ENCODE assay signal across 8 mouse cellular contexts in genomic region chr2:163204548-163205261, GRCm38 (mm10). TPM values are rescaled to one million over a fixed set of nuclear protein-coding genes. Genes with fewer than 3 reads are reported as not detected.
DNase-seq lines count a peak whose midpoint lies in the region; ATAC-seq and TF ChIP-seq lines count a peak whose summit lies in the region.

No protein-coding gene starts in this region.

- 3% methylated on average over 42 of the region's 45 CpGs for WGBS in cerebellum, adult 2 months
- WGBS in heart, embryonic 10.5 days = 2% methylated on average over 43 of the region's 45 CpGs
- 1% methylated on average over 40 of the region's 45 CpGs for WGBS in limb, embryonic 11.5 days
- WGBS in midbrain, embryonic 14.5 days = 1% methylated on average over 40 of the region's 45 CpGs

- H3K36me3 ChIP-seq in heart, embryonic 10.5 days = no peaks in the 10 kb centered on the region
- H3K36me3 ChIP-seq in limb, embryonic 11.5 days (ENCODE audit: control insufficient read depth, insufficient read depth, low read length) = no peaks in the 10 kb centered on the region
- no peaks in the 10 kb centered on the region for H3K36me3 ChIP-seq in midbrain, embryonic 14.5 days (ENCODE audit: control insufficient read depth, insufficient read depth, low read length)

- peaks cover 6% of the 10 kb centered on the region; the same call in 1 of the 2 replicates for H3K27me3 ChIP-seq in cerebellum, adult 2 months (ENCODE audit: control insufficient read depth, insufficient read depth, low read length)
- H3K27me3 ChIP-seq in heart, embryonic 10.5 days (ENCODE audit: insufficient read depth, poor library complexity, severe bottlenecking) = peaks cover 39% of the 10 kb centered on the region
- H3K27me3 ChIP-seq in limb, embryonic 11.5 days (ENCODE audit: control insufficient read depth, insufficient read depth, low read length) = peaks cover 47% of the 10 kb centered on the region
- H3K27me3 ChIP-seq in midbrain, embryonic 14.5 days (ENCODE audit: control insufficient read depth, insufficient read depth, low read length) = 0 out of 2 replicates have a peak, but pooled peaks cover 10% of the 10 kb centered on the region

- ATAC-seq in limb, embryonic 11.5 days (ENCODE audit: insufficient number of reproducible peaks, low FRiP score, low TSS enrichment, low read depth) = no peak
- ATAC-seq in midbrain, embryonic 14.5 days (ENCODE audit: low FRiP score, low TSS enrichment) = peak; percentile 38; the same call in 1 of the 2 replicates
- no peak for ATAC-seq in inflammation-experienced regulatory T-cells, adult 6 months

- TF ChIP-seq POLR2A in cerebellum, adult 2 months (IDR thresholded peaks at IDR 0.05; ENCODE audit: borderline replicate concordance, insufficient read depth, low read length) = no peak

- no peak for DNase-seq in cerebellum, adult 2 months
- no peak for DNase-seq in cerebellum, postnatal 4 days (ENCODE audit: low spot score in 2 of 2)
- peak; percentile 65 for DNase-seq in MN1 (ENCODE audit: low spot score)
- DNase-seq in heart, embryonic 10.5 days (ENCODE audit: low spot score) = peak; percentile 82
- DNase-seq in limb, embryonic 11.5 days (ENCODE audit: low spot score) = peak; percentile 51
- DNase-seq in midbrain, embryonic 14.5 days = no peak
- no peak for DNase-seq in spleen, postnatal 36 days (ENCODE audit: low spot score in 2 of 2)

- H3K4me3 ChIP-seq in cerebellum, adult 2 months (replicated peaks; ENCODE audit: insufficient read depth, low read depth, low read length) = peak overlapping the region; percentile 40
- H3K4me3 ChIP-seq in heart, embryonic 10.5 days = peak overlapping the region; percentile 70
- H3K4me3 ChIP-seq in limb, embryonic 11.5 days (ENCODE audit: low read depth, low read length) = peak overlapping the region; percentile 40
- peak overlapping the region; percentile 61 for H3K4me3 ChIP-seq in midbrain, embryonic 14.5 days (replicated peaks; ENCODE audit: low read depth, low read length)

- H3K9ac ChIP-seq in limb, embryonic 11.5 days (ENCODE audit: low read length) = peak overlapping the region; percentile 27; the same call in 1 of the 2 replicates
- H3K9ac ChIP-seq in midbrain, embryonic 14.5 days (replicated peaks; ENCODE audit: low read length) = peak overlapping the region; percentile 76

- H3K27ac ChIP-seq in cerebellum, adult 2 months (ENCODE audit: insufficient read depth, low read length) = no peak overlapping the region
- H3K27ac ChIP-seq in heart, embryonic 10.5 days = peak overlapping the region; percentile 9; the same call in 1 of the 2 replicates
- H3K27ac ChIP-seq in limb, embryonic 11.5 days (replicated peaks; ENCODE audit: low read depth, low read length) = no peak overlapping the region
- peak overlapping the region; percentile 77 for H3K27ac ChIP-seq in midbrain, embryonic 14.5 days (replicated peaks; ENCODE audit: low read depth, low read length)

- TF ChIP-seq CTCF in cerebellum, adult 2 months (IDR thresholded peaks at IDR 0.05; ENCODE audit: borderline replicate concordance, insufficient read depth, low read depth, low read length) = no peak

- H3K4me1 ChIP-seq in cerebellum, adult 2 months (ENCODE audit: control insufficient read depth, insufficient read depth, low read length) = 0 out of 2 replicates have a peak, but pooled peaks cover 4% of the 10 kb centered on the region
- H3K4me1 ChIP-seq in heart, embryonic 10.5 days = peaks cover 34% of the 10 kb centered on the region
- 0 out of 2 replicates have a peak, but pooled peaks cover 5% of the 10 kb centered on the region for H3K4me1 ChIP-seq in limb, embryonic 11.5 days (ENCODE audit: control insufficient read depth, insufficient read depth, low read length)
- H3K4me1 ChIP-seq in midbrain, embryonic 14.5 days (ENCODE audit: control insufficient read depth, insufficient read depth, low read length) = peaks cover 19% of the 10 kb centered on the region

- H3K4me2 ChIP-seq in limb, embryonic 11.5 days (ENCODE audit: low read depth, severe bottlenecking) = peak overlapping the region; percentile 57
- H3K4me2 ChIP-seq in midbrain, embryonic 14.5 days (ENCODE audit: low read length) = peak overlapping the region; percentile 81

- no peaks in the 10 kb centered on the region for H3K9me3 ChIP-seq in heart, embryonic 10.5 days
- H3K9me3 ChIP-seq in limb, embryonic 11.5 days (ENCODE audit: control insufficient read depth, low read length) = no peaks in the 10 kb centered on the region
- 0 out of 2 replicates have a peak, but pooled peaks cover 9% of the 10 kb centered on the region for H3K9me3 ChIP-seq in midbrain, embryonic 14.5 days (ENCODE audit: control insufficient read depth, low read length)

RNA-seq across cellular contexts. Expression of gene Tox2, which starts 1.8 kb away (rescaled TPM):
- 23.6 and 27.3 TPM in 2 replicates for polyA plus RNA-seq in cerebellum, adult 2 months (2012; rRNA removed)
- polyA plus RNA-seq in heart, embryonic 10.5 days (2016; fragmentation: Nextera tagmentation; extraction: Ambion mirVana) = 1.7 and 2.0 TPM in 2 replicates
- 2.1 TPM in 2 replicates for polyA plus RNA-seq in limb, embryonic 11.5 days (2014; fragmentation: Nextera tagmentation; extraction: Ambion mirVana)
- polyA plus RNA-seq in midbrain, embryonic 14.5 days (2014; fragmentation: Nextera tagmentation; extraction: Ambion mirVana) = 36.7 and 46.8 TPM in 2 replicates
- 10 to 100 TPM; 11.0 to 19.2 (median 13.1) TPM for polyA plus RNA-seq in inflammation-experienced regulatory T-cells, adult 6 months (2017; shearing (Covaris generic))

Comparison
In these comparisons a context has a peak if more than half of its experiments do, and no peak if none do; other contexts are left out.
1. DNase-seq: peak in MN1 (single experiment), heart, embryonic 10.5 days (single experiment) and limb, embryonic 11.5 days (single experiment); none in cerebellum, adult 2 months (0 of 2), cerebellum, postnatal 4 days (0 of 2), midbrain, embryonic 14.5 days (single experiment) and spleen, postnatal 36 days (0 of 2).
2. H3K27ac ChIP-seq: peak in heart, embryonic 10.5 days (single experiment) and midbrain, embryonic 14.5 days (single experiment); none in cerebellum, adult 2 months (single experiment) and limb, embryonic 11.5 days (single experiment).
3. Peak in every context shown above with its lines, with median percentiles within 50 percentile points of each other: H3K4me3 ChIP-seq.